Mouse (Mus musculus): ENCODE results near the gene Ube2e1. TPM values are rescaled to one million over a fixed set of nuclear protein-coding genes. Genes with fewer than 3 reads are reported as not detected.

Ube2e1 gene
- polyA plus RNA-seq, 1 experiment, result 105 TPM

DNA sequence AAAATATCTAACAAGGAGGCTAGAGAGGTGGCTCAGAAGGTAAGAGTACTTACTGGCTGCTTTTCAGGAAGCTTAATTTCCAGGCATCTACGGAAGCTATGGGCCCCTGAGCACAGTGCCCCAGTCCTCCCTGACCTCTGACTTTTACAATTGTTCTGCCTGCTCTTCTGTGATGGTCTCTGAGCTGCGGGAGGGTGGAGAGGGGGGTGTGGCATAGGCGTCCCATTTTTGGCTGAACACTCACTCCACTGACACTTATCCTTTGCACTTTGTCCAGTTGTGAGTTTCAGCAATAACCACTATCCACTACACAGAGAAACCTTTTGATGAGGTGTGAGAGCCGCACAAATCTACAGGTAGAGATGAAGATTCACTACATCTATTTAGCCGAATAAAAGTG is 35.4 kb upstream of the Ube2e1 start:
- no peaks in the 10 kb centered on the region for H3K27me3 ChIP-seq (ENCODE audit: control insufficient read depth, insufficient read depth, low read length)
- TF ChIP-seq CTCF (IDR thresholded peaks at IDR 0.05; ENCODE audit: borderline replicate concordance, insufficient read depth, low read depth, low read length), result no peak
- TF ChIP-seq POLR2A (IDR thresholded peaks at IDR 0.05; ENCODE audit: borderline replicate concordance, insufficient read depth, low read length), result no peak
- no peak overlapping the region for H3K27ac ChIP-seq (ENCODE audit: insufficient read depth, low read length)
- 55% methylated on average over 5 of the region's 5 CpGs for WGBS
- H3K4me1 ChIP-seq (ENCODE audit: control insufficient read depth, insufficient read depth, low read length), result no peaks in the 10 kb centered on the region; the same call in 1 of the 2 replicates
- H3K4me3 ChIP-seq (replicated peaks; ENCODE audit: insufficient read depth, low read depth, low read length), result no peak overlapping the region
- DNase-seq, result no peak

DNA sequence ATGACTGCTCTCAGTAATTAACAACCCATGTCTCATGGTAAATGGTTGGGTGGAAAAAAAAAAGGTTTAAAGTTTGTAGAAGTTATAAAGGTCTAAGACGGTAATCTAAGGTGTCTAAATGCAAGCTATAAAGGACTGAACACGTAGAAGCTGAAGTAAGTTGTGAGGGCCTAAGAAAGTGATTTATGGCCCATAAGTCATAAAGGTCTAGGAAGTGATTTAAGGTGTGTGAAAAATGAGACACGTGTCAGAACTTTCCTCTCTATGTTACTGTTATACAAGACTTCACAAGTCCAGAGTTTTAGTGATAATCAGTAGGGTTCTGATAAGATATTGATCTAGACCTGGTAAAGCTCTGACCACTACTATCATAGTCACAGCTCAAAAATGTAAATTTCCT is 32.7 kb upstream of the Ube2e1 start:
- Histone ChIP-seq H3K27ac (ENCODE audit: insufficient read depth, low read length) (no peak overlapping the region), H3K4me1 (ENCODE audit: control insufficient read depth, insufficient read depth, low read length) (no peaks in the 10 kb centered on the region; the same call in none of the 2 replicates), H3K4me3 (replicated peaks; ENCODE audit: insufficient read depth, low read depth, low read length) (no peak overlapping the region), H3K27me3 (ENCODE audit: control insufficient read depth, insufficient read depth, low read length) (no peaks in the 10 kb centered on the region)
- no peak for DNase-seq
- no peak for TF ChIP-seq CTCF (IDR thresholded peaks at IDR 0.05; ENCODE audit: borderline replicate concordance, insufficient read depth, low read depth, low read length)
- TF ChIP-seq POLR2A (IDR thresholded peaks at IDR 0.05; ENCODE audit: borderline replicate concordance, insufficient read depth, low read length), result no peak
- WGBS, result 92% methylated on average over 3 of the region's 3 CpGs

DNA sequence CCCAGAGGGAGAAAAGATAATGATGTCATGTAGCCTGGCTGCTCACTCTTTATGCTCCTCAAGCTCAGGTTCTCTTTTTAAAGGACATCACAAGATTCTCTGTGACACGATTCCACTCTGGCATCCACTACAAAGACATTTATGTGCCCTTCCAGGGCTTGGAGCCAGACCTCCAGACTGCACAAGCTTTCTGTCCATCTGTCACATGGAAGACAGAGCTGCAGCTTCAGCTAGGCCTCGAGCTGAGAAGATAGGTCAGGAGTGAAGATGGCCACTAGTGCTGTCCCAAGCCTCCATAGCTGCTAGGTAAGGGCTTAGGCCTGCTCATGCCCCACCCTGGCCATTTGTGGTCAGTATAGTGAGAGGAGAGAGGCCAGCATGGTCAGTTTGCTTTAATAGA is 24.8 kb upstream of the Ube2e1 start:
- TF ChIP-seq CTCF (IDR thresholded peaks at IDR 0.05; ENCODE audit: borderline replicate concordance, insufficient read depth, low read depth, low read length) (no peak), POLR2A (IDR thresholded peaks at IDR 0.05; ENCODE audit: borderline replicate concordance, insufficient read depth, low read length) (no peak)
- WGBS, result 6% methylated on average over 2 of the region's 2 CpGs
- no peaks in the 10 kb centered on the region for H3K27me3 ChIP-seq (ENCODE audit: control insufficient read depth, insufficient read depth, low read length)
- DNase-seq, result peak; percentile 86 to 92
- H3K4me1 ChIP-seq (ENCODE audit: control insufficient read depth, insufficient read depth, low read length), result peaks cover 13% of the 10 kb centered on the region
- H3K27ac ChIP-seq (ENCODE audit: insufficient read depth, low read length), result peak overlapping the region; percentile 65; the same call in 1 of the 2 replicates
- H3K4me3 ChIP-seq (replicated peaks; ENCODE audit: insufficient read depth, low read depth, low read length), result no peak overlapping the region

DNA sequence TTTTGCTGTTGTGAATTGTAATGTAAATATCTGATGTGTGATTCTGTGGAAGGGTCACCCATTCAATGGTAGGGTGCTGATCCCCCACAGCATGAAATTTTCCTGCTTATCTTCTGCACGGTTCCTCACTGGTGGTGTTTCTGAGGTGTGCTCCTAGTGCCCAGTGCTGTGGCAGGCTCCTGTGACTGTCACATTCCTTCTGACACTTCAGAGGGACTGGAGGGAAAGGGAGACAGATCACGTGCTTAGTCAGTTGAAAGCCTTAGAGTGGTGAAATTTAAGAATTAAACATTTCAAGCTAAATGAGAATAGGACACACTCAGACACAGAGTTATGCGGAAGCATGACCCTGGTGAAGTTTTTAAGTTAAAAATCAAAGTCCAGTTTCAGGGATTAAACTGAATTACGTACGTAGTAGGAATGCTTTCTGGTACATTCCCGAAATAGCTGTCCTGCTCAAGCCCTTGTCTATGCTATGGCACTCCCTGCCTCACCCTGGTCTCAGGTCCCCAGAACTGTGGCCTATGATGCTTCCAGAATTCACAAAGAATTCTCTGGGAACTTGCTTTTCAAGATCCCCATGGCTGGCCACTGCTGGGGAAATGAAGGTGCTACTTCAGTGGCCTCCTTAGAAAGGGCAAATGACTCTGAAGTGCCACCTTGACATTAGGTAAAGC is 24.0 kb upstream of the Ube2e1 start:
- Histone ChIP-seq H3K4me3 (replicated peaks; ENCODE audit: insufficient read depth, low read depth, low read length) (no peak overlapping the region), H3K4me1 (ENCODE audit: control insufficient read depth, insufficient read depth, low read length) (peaks cover 13% of the 10 kb centered on the region), H3K27ac (ENCODE audit: insufficient read depth, low read length) (no peak overlapping the region), H3K27me3 (ENCODE audit: control insufficient read depth, insufficient read depth, low read length) (no peaks in the 10 kb centered on the region)
- WGBS, result 97% methylated on average over 6 of the region's 6 CpGs
- TF ChIP-seq CTCF (IDR thresholded peaks at IDR 0.05; ENCODE audit: borderline replicate concordance, insufficient read depth, low read depth, low read length) (no peak), POLR2A (IDR thresholded peaks at IDR 0.05; ENCODE audit: borderline replicate concordance, insufficient read depth, low read length) (no peak)
- DNase-seq, result peak in 1 of 2 experiments; percentile 22

DNA sequence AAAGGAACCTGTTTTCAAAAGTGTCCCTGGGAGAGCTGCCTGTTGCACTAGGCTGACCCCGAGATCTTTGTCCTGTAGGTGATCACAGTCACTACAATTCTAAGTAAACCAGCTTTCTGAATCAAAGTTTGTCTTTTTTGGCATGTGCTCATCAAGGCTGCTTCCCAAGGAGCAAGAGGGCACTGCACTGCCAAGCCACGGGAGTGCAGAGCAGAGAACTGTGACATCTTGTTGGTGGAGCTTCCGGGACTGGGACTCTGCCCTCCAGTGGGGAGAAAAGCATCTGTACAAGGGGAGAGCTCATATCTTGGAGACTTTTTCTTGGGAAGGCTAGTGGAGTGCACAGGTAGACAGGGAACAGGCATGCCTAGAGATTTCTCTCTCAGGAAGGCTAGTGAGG is 21.9 kb upstream of the Ube2e1 start:
- Histone ChIP-seq H3K27me3 (ENCODE audit: control insufficient read depth, insufficient read depth, low read length) (no peaks in the 10 kb centered on the region), H3K4me1 (ENCODE audit: control insufficient read depth, insufficient read depth, low read length) (peaks cover 13% of the 10 kb centered on the region), H3K27ac (ENCODE audit: insufficient read depth, low read length) (no peak overlapping the region), H3K4me3 (replicated peaks; ENCODE audit: insufficient read depth, low read depth, low read length) (no peak overlapping the region)
- WGBS, result 87% methylated on average over 3 of the region's 3 CpGs
- no peak for DNase-seq
- TF ChIP-seq CTCF (IDR thresholded peaks at IDR 0.05; ENCODE audit: borderline replicate concordance, insufficient read depth, low read depth, low read length) (no peak), POLR2A (IDR thresholded peaks at IDR 0.05; ENCODE audit: borderline replicate concordance, insufficient read depth, low read length) (no peak)

DNA sequence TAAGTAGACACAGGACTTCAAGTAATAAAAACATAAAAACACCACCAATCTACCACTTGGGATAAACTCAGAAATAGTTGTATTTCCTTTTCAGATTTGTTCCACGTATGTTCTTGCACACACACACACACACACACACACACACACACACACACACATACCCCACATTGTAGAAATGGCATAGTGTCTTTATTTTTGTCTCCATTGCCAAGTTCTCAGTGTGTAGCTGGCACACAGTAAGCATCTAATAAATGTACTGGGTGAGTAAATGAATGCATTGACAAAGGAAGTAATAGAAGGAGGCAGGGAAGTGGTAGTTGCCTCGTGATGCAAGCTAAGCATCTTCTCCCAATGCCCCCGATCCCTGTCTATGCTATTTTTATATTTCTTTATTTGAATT is 21.3 kb upstream of the Ube2e1 start:
- H3K4me1 ChIP-seq (ENCODE audit: control insufficient read depth, insufficient read depth, low read length), result peaks cover 13% of the 10 kb centered on the region
- no peak overlapping the region for H3K27ac ChIP-seq (ENCODE audit: insufficient read depth, low read length)
- H3K27me3 ChIP-seq (ENCODE audit: control insufficient read depth, insufficient read depth, low read length), result no peaks in the 10 kb centered on the region
- DNase-seq, result no peak
- no peak overlapping the region for H3K4me3 ChIP-seq (replicated peaks; ENCODE audit: insufficient read depth, low read depth, low read length)
- TF ChIP-seq POLR2A (IDR thresholded peaks at IDR 0.05; ENCODE audit: borderline replicate concordance, insufficient read depth, low read length) (no peak), CTCF (IDR thresholded peaks at IDR 0.05; ENCODE audit: borderline replicate concordance, insufficient read depth, low read depth, low read length) (no peak)
- 75% methylated on average over 3 of the region's 3 CpGs for WGBS

DNA sequence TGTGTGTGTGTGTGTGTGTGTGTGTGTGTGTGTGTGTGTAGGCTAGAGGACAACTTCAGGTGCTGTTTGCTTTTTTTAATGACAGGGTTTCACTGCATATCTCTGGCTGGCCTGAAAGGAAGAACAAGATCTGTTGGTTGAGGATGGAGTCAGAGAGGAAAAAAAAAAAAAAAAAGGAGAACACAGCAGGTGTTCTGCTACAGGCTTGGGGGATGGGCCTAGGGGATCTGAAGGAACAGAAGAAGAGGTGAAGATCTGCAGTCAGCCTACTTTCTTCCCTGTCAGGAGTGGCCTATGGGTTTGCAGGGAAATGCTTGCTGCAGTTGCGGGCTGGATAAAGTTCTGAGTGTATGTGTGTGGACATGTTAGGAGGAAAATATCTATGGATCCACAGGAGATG is 19.0 kb upstream of the Ube2e1 start:
- Histone ChIP-seq H3K4me1 (ENCODE audit: control insufficient read depth, insufficient read depth, low read length) (no peaks in the 10 kb centered on the region; the same call in 1 of the 2 replicates), H3K27ac (ENCODE audit: insufficient read depth, low read length) (no peak overlapping the region), H3K4me3 (replicated peaks; ENCODE audit: insufficient read depth, low read depth, low read length) (no peak overlapping the region), H3K27me3 (ENCODE audit: control insufficient read depth, insufficient read depth, low read length) (no peaks in the 10 kb centered on the region; the same call in 1 of the 2 replicates)
- no peak for TF ChIP-seq CTCF (IDR thresholded peaks at IDR 0.05; ENCODE audit: borderline replicate concordance, insufficient read depth, low read depth, low read length)
- no peak for TF ChIP-seq POLR2A (IDR thresholded peaks at IDR 0.05; ENCODE audit: borderline replicate concordance, insufficient read depth, low read length)
- no peak for DNase-seq
- 97% methylated on average over 1 of the region's 1 CpGs for WGBS

DNA sequence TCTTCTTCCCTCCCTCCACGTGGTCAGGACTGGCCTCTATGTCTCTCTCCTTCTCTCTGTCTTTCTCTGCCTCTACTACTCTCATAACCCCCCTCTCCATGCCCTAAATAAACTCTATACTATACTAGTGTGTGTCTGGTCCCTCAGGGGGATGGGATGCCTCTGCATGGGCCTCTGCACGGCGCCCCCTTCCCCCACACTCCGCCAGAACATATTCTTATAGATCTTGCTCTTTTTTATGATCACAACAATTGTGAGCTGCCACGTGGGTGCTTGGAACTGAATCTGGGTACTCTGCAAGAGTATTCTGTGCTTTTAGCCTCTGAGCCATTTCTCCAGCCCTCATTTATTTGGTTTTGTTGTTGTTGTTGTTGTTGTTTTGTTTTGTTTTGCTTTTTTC is 18.2 kb upstream of the Ube2e1 start:
- no peak for TF ChIP-seq CTCF (IDR thresholded peaks at IDR 0.05; ENCODE audit: borderline replicate concordance, insufficient read depth, low read depth, low read length)
- TF ChIP-seq POLR2A (IDR thresholded peaks at IDR 0.05; ENCODE audit: borderline replicate concordance, insufficient read depth, low read length), result no peak
- no peaks in the 10 kb centered on the region; the same call in 1 of the 2 replicates for H3K27me3 ChIP-seq (ENCODE audit: control insufficient read depth, insufficient read depth, low read length)
- DNase-seq, result no peak
- H3K4me1 ChIP-seq (ENCODE audit: control insufficient read depth, insufficient read depth, low read length), result no peaks in the 10 kb centered on the region; the same call in 1 of the 2 replicates
- WGBS, result 77% methylated on average over 5 of the region's 5 CpGs
- H3K4me3 ChIP-seq (replicated peaks; ENCODE audit: insufficient read depth, low read depth, low read length), result no peak overlapping the region
- no peak overlapping the region for H3K27ac ChIP-seq (ENCODE audit: insufficient read depth, low read length)

All from cerebellum, adult 2 months (tissue).